Mouse (Mus musculus): Measurements from ENCODE around the gene Xcl1.
"Not testable (repeated sequence)": the region's sequence is repeated elsewhere in the genome, so short reads cannot be mapped to it uniquely, and the experiment has no call there.

The Xcl1 gene

DNA sequence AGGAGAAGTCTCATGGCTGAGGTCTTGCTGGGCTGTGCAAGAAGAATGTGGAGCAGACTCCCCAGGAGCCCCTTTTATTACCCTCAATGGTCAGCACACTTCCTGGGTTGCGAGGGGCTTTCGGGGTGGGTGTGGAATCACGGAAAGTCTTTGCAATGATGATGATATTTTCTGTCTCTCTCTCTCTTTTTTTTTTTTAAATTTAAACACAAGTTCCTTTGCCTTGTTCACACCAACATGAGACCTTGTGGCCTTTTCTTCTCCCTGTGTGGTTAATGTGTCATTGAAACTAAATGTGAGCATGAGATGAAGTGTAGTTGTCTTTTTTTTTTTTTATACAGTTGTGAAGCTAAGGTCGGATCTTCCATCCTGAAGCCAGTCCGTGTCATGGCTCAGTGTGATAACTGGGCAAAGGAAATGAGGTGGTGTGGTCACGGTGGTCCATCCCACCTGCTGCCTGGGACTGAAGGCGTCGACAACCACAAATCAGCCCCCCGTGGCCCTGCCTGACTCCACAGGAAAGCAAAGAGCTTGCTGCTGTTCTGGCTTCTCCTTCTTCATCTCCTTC, at the start of gene Xcl1:
Gene Xcl1 (minus strand): TSS at position 51 of the 568 bp plus-strand sequence.
- DNase-seq = no peak

DNA sequence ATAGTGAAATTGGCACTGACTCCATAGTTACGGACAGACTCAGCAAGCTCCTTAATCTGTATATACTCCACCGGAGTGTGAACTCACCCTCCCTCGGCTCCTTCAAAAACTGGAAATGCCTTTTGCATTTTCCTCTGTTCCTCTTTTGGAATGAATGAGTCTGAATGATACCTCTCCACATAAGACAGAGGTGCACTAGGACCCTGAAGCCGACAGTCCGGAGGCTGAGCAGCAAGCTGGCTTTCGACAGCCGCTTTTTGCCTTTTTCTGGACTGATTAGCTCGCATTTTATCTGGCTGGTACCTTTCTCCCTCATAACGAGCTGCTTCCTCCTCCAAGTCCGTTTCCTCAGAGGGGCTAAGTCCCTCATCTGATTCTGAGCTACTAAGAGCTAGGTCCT, 49.4 kb upstream of the Xcl1 start:
- DNase-seq = not testable (repeated sequence)

DNA sequence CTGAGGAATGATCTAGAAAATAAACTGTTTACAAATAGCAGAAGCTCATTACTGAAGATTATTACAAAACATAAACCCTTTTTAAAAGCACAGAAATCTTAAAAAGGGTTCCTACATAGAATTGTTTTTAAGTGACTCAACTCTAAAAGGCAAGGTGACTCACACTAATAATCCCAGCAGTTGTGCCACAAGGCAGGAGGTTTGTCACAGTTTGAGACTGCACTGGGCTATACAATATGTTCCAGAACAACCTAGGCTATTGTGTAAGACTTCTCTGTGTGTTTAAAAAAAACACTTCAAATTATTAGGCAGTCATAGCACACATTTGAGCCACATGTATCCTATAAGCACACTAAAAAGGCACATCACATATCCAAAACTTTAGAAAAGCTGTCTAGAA, 42.0 kb upstream of the Xcl1 start:
- DNase-seq = no peak

DNA sequence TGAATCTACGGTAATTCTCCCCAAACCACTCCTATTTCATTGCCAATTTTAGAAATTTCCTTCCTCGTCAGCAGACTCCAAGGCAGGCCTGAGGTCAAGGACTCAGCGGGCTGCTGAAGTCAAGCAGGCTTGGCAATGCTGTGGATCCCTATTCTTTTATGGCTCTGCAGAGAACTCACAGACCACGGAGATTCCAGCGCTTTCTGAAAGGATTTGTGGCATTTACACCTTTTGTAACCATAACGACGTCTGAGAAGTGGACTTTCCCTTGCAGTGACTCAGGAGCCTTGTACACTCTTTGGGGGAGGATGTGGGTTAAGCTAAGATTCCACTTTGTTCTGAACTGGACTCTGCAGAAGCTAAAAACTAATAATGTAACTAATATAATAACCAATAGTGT, 40.4 kb upstream of the Xcl1 start:
- DNase-seq = no peak

DNA sequence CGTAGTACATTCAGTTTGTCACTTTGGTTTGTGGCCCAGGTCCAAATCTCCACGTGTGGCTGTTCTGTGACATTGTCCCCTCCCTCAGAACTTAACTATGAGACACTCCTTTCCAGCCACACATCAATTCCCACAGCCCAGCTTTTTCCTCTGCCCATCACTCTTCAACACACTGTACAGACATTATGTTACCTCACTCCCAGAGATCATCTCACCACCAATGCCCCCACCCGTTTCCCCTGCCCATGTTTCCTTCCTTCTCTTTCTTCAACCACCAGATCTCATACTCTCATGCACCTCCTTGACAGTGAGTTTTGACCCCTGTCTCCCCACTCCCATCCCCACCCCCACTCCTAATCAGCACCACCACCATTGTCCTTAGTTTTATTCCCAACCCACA, 39.9 kb upstream of the Xcl1 start:
- DNase-seq = no peak

DNA sequence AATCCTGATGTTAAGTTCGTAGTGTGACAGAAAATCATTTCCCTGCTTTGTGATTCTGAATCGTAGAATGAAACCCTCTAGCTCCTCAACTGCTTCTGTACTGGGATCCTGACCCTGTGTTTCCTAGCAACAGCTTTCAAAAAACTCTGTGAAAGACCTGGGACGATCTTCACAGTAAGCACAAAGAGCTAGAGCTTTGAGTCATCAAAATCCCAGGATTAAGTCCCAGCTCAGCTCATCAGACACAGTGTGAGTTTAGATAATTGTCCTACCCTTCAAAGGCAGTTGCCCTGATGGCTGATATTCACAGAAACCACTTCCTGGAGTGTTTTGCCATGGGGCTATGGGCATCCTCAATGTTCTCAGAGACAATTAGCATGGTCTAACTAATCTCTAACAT, 38.5 kb upstream of the Xcl1 start:
- no peak for DNase-seq

DNA sequence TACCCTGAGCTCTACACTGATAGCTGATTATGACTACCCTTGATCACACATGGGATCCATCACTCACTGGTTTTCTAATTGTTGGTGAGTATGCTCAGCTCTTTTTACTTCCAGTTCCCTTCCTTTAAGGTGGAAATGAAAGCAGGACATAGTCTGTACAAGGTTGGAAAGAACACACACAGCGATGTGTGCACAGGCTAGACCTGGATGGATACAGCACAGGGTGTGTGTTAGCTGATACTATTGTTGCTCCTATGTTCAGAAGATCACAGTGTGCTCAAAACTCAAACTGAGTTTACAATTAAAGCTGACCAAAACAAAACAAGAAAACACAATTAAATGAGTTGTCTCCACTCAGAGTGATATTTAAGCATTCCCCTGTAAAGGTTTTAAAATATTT, 38.0 kb upstream of the Xcl1 start:
- no peak for DNase-seq

DNA sequence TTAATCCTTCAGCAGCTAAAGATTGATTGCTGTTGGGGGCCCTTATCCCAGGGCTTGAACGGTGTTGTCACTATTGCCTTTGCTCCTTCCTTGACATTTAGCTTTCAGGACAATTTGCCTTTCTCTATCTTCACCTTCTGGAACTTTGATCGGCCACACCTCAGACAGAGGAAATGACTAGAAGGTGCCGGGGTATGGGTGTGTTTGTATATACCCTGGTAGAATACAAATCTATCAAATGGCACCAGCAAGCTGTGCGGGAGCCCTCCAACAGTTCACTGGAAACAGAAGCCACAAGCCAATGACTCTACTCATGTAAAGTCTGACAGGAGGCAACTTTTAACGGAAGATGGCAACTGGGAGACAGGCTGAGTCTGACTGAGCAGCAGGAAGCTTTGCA, 37.4 kb upstream of the Xcl1 start:
- DNase-seq = no peak

DNA sequence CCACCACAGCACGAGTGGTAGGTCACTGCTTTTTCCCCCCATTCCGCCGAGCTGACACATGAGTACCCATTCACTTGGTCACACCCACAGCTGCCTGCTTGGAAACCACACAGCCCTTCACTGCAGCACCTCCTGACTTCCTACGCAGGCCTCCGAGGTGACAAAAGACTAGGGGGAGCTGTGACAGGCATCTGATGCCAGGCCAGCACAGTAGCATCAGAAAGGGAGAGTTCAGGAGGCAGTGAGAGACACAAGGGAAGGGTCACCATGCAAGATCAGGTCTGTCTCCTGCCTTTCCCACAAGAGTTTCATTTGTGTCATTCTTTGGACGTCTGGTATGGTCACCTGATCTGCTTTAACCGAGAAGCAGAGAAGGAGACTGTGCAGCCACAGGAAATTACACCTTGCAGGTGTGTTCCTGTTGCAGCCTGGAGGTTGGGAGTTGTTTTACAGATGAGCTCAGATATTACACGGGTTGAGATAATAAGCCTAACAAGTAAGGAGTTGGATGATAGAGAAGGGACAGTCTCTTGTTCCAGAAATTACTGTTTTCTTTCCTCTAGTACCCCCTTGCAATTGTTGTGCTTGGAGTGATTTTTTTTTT, 30.9 kb upstream of the Xcl1 start:
- peak; percentile 4 to 6 for DNase-seq

DNA sequence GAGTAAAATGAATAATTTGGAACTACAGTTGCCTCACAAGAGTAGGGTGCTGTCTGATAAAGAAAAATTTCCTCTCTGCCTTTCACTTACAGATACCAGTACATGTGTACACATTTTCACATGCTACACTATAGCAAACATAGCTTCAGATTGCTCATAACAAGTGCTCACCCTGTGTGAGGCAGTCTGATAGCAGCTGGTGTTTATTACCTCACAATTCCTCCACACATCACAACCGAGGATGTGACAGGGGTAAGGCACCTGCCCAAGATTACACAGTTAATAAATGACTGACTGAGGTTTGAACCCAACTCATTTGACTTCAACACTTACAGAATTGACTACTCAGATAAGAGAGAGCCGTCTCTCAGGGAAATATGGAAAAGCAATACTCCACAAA, 25.3 kb upstream of the Xcl1 start:
- no peak for DNase-seq

DNA sequence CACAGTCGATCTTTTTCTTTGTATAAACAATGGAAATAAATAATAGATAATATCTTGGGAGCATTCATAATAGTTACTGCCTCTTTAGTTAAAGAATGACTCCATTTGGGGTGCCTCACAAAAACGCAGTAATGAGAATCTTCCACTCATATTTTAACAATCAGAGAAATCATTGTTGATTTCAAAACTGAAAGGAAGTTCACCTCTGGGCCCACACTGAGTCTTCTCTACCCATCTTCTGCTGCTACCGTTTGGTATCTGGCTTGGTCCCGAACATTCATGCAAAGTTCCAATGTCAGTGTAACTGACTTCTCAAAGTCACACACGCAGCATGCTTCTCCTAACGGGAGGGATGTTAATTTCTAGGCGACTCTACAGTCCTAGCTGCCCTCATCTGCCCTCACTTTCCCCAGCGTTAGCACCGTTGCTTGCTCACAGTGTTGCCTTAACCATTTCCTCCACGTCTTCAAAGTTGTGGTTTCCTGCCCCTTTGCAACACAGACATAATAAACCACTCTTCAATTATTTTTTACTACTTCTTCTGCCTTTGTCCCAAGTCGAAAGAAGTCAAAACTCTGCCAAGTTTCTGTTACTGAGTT, 24.6 kb upstream of the Xcl1 start:
- DNase-seq = no peak

DNA sequence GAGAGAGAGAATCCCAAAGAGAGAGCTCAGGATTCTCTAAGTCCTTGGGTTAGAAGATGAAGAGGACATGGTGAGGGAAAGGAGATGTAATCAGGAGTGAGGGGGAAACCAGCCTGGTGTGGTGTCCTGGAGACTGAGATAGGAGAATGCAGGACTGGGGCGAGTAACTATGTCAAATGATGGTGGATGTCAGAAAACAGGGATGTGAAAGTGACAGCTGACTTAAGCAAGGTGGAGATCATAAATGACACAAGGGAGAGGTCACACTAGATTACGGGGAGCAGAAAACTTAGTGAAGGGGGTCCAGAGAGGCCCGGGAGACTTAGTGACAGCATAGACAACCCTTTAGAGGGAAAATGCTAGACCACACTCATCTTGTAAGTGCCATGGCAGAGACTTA, 23.8 kb upstream of the Xcl1 start:
- DNase-seq = no peak

DNA sequence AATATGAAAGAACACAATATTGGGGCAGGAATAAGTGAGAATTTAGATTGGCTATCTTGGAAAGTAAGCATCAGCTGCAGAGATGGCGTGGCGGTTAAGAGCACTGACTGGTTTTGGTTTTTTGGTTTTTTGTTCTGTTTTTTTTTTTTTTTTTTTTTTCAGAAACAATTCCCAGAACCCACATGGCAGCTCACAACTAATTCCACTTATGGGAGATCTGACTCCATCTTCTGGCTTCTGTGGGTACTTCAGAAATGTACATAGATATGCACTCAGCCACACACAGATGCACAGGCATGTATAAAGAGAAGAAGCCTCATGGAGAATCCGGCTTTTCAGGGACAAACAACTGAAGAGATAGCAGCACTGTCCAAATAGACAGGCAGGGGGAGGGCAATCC, 22.6 kb upstream of the Xcl1 start:
- no peak for DNase-seq

DNA sequence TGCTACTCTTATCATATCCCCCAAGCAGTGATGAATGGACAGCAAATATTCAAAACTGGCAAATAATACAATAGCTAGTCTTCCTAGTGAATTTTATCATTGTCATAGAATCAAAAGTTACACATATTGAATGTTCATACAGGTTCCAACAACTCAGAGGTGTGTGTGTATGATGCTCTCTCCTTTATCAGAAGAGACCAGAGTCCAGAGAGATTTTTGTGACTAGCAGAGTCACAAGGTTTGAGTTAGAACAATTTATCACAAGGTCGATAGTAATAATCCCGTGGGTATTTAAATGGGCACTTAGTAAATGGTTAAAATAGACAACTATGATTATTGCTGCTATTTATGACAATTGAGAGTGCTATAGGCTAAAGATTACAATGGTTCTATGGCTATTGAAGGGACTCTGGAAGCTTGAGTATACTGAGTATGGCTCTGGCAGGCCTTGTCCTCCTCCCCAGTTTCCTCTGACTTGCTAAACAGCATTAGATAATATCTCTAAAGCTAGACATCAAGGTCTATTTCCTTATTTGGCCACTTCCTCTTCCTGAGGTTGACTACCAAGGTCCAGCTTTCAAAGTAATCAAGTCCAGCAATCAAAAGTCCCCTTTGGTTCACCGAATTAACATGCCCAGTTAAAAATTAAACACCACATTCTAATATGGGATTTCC, 21.5 kb upstream of the Xcl1 start:
- DNase-seq = no peak

DNA sequence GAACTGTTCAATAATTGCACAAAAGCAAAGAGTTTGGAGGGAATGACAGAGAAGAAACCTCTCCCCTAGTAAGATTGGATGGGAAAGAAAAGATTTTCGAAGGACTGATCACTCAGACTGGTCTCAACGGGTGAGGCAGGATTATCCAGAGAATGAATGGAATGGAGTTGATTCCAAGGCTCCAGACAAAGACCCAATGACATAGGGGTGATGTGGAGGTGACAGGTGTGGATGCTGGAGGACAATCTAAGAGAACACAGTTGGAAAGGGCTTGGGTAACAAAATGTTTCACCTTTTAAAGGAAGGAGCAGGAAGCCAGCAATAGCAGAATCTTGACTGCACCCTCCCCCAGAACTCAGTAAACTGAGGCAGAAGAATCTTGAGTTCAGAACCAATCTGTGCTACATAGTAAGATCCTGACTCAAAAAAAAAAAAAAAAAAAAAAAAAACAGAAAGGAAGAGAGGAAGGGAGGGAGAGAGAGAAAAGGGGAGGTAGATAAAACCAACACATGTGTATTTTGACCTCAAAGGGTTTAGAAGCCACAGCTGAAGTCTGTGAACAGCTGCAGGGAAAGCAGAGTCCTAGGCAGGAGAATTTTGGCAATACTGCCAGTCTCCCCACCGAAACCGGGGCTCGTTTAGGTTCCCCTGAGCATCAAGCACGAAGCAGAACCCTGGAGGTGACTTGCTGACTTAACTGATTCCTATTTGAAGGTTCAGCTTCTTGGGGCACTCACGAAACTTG, 20.3 kb upstream of the Xcl1 start:
- no peak for DNase-seq

DNA sequence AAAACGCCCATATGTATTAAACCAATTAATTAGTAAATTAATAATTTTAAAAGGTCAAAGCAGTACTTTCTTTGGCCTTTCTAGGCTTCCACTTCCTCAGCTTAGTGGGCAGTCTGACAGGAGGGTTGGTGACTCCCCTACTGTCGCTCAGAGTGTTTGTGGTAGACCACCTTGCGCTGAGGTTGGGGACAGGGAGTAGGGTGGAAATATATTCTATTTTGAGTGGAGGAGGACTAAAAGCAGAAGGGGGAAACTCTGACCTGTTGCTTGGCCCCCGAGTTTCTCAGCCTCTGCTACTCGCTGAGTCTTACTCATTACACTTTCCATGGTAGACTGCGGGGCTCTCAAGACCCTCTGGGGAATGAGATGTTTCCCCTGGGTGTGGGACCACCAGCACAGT, 18.2 kb upstream of the Xcl1 start:
- DNase-seq = no peak

DNA sequence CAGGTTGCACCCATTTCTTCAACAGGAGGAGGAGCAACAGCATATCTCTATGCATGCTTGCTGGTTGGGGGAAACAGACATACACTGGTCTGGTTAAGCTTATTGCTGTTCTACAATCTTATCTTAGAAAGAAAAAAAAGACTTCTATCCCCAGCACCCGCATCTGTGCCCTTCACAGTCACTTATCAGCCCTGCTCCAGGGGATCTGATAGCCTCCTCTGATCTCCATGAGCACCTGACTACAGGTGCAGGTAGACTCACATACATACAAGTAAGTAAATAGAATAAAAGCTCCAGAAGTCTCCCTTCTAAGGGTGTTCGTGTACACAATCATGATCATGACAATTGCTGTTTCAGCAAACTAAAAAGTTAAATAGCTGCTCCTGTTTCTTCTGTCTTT, 733 bp upstream of the Xcl1 start:
- DNase-seq = no peak

DNA sequence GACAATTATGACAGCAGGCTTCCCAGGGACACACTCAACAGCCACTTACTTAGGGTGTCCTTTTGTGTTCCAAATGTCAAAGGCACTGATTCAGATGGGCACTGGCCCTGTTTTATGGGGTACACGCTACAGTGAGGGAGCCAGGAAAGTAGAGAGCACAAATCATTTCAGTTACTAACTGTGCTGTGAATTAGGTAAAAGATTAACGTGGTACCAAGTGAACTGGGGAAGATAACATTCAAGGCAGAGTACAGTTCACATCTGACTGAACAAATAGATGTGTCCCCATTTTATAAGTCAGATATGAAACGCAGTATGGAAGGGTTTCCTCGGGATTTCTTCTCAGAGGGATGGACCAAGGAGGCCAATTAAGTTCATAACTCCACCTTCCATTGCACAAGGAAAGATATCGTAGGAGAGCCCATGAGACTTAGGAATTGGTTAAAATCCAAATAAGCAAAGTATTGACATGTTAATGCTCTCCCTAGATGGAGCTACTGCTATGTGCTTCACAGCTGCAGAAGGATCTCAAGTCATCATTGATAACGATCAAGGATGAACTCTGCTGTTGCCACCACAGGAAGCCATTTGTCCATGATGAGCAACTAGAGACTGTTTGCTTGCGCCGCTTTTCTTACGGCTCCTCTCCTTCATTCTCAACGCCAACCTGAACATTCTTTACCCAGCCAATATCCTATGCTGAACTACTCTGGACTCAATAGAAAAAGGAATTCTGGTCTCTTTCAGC, 1.7 kb downstream of the Xcl1 start:
- DNase-seq = no peak

DNA sequence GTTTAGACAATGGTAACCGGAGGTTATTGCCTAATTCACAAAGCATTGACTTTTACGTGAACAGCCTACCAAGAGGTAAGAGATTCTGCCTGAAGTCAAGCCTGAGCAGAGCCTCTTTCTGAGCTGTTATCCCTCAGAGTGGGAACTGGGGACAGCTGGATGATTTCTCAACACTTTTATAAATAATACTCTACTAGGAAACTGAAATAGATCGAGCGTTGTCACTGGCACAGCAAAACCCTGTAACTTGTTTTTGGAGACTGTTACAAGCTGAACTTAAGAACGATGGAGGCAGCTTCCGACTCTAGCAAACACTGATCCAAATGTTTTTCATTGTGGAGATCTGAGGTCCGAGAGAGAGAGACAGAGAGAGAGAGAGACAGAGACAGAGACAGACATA, 4.2 kb downstream of the Xcl1 start:
- DNase-seq = no peak

DNA sequence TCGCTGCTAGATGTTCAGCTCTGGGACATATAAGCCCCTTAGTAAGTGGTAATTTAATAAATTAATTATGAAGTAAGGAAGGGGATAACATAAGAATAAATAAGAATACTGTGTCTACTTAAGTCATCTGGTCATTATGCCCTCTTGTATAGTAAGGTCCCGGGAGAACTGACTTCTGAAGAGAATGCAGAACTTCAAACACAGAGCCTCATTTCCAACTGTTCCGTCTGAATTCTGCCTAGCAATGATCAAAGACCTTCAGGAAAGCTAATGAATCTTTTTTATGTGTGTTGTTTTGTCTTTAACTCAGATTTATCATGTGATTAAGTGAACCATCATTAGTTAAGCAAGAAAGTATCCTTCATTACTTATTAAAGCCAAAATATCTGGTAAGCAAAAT, 5.3 kb downstream of the Xcl1 start:
- DNase-seq = no peak

DNA sequence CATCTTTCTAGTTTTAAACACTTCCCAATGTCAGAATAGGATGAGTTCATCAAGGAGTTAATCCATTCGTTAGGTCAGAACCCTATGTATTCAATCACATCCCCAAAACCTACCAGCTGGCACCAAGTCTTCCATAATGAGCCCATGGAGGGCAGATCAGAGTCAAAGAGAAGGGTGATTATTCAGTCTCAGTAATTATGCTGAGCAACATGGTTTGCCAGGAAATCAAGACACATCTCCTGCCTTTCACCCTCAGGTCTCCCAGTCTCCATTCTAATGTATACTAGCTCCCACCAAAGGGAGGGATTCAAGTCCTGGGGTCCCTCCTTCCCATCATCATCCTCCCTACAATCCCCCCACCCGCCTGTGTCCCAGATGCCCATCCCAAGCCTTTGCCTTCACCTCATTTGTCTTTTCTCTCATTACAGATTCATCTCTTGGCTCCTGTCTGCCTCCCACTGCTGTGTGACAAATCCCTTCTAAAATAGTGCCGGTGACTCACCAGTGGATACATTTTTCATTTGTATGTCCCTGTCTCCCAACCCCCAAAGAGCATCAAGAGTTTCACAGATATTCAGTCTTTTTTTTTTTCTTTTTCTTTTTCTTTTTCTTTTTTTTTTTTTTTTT, 8.7 kb downstream of the Xcl1 start:
- DNase-seq = no peak

DNA sequence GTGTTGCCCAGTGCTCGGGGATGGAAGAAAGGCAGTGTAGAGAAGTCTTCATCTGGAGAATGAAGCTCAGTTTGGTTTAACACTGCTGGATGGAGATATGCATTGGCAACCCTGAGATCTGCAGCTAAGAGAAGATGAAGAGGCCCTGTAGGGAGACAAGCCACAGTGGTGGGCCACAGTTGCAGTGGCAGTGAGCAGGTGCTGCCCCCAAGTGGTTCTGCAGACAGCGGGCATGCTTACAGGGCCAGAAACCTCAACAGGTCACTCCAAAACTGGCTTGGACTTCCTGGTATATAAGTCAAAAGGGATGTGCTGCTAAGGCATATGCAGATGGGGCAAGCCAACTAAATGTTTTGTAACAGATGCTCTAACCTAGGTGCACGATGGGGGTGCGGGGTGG, 30.3 kb downstream of the Xcl1 start:
- DNase-seq = peak; percentile 29 to 53

All from lung, adult 18-20 months (tissue).